Mouse (Mus musculus) lung, postnatal 14 days (tissue): ENCODE measurements around the gene Hid1.

ENCODE experiments used
- DNase-seq: peaks from one replicate; pipeline ENCODE4 v3.0.0; 2021

The Hid1 gene

DNA sequence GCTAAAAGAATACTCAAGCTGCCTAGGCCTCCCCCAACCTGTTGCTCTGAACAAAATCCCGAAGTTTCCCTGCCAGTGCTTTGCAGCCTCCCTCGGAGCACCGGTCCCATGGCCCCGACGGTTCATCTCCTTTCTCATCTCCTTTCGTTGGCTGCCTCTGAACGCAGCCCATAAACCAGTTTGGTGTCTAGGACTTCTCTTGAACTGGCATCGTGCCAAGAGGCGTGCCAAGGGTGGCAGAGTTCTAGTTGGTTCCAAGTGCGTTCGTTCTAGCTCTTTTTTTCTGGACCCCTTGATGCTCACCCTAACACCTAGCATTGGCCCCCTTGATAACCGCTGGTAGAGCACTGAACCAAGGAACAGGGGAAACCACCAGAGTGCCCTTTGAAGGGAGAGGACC is 32.3 kb downstream of the Hid1 start:
- peak; percentile 32 for DNase-seq

DNA sequence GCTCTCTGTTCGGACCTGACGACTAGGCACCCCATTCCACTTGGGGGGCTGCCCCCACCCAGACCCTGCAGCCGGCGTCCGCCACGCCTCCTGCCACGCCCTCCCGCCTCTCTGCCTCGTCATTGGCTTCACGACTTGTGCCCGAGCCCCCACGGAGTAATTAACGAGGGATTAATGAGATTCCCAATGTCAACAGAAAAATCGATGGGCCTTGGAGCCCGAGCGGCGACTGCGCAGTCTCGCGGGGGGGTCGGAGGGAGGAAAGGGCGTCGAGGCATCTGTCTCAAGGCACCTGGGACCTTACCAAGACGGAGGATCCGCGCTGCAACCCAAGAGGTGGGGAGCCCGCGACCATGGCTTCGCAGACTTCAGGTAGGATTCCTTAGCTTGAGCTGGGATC is 33.0 kb downstream of the Hid1 start, which contains the start of gene Otop3:
Otop3 (plus strand) TSS at position 201 of the 400 bp plus-strand sequence.
- DNase-seq = no peak

DNA sequence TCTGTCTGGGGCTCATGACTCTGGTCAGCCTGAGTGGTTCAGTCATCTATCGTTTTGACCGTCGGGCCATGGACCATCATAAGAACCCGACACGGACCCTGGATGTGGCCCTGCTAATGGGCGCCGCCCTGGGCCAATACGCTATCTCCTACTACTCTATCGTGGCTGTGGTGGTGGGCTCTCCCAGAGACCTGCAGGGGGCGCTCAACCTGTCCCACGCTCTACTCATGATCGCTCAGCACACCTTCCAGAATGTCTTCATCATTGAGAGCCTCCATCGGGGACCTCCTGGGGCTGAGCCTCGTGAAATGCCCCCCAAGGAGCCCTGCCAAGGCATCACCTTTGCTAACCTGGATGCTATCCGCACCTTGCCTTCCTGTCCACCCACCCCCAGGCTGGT is 38.2 kb downstream of the Hid1 start:
- DNase-seq = no peak

DNA sequence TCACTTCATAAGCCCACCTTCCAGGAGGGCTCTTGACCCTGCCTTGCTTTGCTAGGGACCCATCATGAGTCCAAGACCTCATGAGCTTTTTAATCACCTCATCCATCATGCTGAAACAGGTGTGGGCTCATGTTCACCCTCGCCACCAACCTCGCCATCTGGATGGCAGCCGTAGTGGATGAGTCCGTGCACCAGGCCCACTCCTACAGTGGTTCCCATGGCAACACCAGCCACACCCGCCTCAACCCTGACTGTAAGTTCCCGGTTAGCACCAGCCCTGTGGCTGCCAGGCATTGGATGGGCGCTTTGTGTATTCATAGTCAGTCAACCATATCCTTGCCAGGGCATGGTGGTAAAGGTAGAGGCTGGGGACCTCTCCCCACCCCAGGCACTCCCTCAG is 40.8 kb downstream of the Hid1 start:
- no peak for DNase-seq

DNA sequence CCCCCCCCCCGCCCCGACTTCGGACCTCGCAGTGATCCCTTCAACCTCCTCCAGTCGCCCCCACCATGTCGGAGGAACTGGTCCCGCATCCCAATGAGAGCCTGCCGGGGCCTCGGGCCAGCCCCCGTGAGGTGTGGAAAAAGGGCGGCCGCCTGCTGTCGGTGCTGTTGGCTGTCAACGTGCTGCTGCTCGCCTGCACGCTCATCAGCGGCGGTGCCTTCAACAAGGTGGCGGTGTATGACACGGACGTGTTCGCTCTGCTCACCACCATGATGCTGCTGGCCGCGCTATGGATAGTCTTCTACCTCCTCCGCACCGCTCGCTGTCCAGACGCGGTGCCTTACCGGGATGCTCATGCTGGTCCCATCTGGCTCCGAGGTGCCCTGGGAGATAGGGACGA is 44.2 kb downstream of the Hid1 start:
- no peak for DNase-seq

DNA sequence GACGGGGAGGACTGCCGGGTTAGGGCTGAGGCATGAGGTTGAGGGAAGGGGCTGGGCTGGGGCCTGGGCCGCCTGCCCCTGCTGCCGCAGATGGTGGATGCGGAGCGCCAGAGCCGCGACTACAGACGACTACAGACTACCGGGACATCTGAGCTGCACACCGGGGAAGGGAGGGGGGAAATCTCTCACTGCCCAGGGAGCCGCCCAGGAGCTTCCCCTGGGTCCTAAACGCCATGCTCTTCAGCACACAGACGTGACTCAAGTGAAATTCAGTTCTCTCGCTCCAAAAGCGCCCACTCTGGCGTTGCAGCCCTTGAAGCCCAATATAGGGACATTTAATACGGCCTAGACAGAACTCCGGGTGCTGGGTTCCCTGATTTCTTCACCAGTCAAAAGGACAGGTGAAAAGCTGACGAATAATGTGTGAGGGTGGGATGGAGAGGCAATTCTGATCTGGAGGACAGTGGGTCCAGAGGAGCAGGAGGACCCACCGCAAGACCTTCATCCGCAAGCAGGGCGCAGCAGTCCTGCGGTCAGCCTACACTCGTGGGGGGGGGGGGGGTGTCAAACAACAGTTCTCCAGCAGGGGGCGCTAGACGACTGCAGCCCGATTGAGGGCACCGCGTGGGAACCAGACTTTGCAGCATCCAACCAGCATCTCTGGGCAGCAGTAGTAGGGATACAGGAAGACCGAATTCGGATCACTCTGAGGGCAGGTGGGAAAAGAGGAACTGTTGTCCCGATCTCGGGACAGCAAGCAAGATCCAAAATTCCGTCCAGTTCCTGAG is 45.5 kb downstream of the Hid1 start, which contains the start of gene Ush1g:
Ush1g (minus strand) TSS at position 136 of the 788 bp plus-strand sequence.
- DNase-seq = peak; percentile 65

DNA sequence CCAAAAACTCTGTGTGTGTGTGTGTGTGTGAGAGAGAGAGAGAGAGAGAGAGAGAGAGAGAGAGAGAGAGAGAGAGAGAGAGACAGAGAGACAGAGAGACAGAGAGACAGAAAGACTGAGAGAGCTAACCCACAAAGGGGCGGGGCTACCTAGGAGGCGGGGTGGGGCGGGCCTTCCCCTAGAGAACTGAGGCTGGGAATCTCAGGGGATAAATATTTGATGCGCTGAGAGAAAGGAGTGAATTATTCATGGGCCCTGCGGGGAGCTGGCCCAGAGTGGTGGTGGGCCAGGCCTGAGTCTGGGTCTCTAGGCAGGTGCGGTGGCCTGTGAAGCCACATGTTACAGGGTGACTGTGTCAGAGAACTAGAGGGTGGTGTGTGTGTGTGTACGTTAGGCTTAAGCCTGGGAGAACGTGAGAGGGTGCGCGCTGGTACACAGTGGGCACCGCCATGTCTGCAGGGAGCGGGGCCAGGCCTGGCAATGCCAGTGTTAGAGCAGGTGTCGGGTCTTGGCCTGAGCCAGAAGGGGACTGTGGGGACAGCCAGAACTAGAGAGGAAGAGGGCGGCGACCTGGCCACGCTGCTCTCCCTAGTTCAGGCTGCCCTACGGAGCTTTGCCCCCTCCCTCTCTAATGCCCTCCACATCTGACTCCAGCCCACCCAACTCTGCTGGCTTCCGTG is 47.7 kb downstream of the Hid1 start:
- no peak for DNase-seq

DNA sequence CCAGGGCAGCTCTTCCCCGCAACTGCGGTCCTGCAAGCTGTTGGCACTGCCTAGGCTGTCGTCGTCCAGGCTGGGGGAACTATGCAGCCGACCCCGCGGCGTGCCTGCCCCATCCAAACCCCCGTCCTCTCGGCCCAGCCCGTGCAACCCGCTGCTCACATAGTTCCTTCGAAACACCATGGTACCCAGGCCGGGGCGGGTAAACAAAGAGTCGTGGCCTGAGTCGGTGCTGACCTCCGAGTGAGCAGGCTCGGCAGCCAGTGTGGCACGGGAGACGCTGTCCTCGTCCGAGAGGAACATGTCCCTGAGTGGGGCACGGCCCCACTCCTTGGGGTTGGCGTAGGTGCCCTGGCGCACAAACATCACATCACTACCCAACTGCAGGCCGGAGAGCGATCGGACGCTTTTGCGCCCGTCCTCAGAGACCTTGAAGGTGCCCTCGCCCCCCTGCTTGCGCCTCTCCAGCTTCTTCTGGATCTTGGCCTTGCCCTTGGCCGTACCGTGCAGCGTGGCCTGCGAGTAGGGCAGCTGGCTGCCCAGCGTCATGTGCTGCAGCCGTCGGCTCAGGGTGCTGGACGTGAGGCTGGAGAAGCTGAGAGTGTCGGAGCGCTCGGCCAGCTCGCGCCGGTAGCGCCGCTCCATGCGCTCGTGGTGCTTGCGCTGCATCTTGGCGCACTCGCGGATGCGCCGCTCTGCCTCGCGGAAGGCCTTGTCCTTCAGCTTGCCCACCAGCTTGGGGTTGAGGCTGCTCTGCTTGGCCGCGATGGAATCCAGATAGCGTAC is 49.1 kb downstream of the Hid1 start:
- DNase-seq = no peak

DNA sequence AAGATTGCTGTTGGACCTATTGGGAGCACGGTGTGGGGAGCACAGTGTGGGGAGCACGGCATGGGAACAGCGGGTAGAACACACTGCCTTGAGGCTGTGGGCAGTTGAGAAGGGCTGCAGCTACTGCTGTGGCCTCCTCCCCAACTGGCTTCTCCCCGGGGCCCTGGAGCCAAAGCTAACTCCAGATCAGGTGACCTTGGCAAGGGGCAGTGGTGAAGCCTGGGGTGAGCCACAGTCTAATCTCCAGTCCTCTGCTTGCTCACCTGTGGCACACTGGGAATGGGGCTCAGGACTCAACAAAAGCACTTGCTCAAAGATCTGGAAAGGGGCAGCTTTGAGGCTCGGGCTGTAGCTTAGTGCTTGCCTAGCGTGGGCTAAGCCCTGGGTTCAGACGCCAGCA is 50.4 kb downstream of the Hid1 start:
- DNase-seq = no peak

DNA sequence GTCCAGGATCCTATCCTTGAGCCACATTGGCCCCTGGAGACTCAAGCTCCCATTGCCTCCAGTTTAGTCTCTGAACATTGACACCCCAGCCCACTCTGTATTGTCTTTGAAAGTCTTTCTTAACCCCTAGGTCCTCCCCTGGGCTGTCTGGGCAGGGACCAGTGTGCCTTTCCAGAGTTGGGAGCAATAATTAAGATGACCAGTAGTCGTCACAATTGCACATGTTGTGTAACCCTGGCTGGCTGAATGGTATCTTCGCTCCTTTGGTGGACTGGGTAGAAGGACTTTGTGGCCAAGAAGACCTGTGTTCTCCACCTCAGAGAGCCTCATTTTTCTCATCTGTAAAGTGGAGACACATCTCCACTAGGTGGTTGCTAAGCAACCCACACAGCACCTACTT is 53.3 kb downstream of the Hid1 start:
- DNase-seq = no peak

DNA sequence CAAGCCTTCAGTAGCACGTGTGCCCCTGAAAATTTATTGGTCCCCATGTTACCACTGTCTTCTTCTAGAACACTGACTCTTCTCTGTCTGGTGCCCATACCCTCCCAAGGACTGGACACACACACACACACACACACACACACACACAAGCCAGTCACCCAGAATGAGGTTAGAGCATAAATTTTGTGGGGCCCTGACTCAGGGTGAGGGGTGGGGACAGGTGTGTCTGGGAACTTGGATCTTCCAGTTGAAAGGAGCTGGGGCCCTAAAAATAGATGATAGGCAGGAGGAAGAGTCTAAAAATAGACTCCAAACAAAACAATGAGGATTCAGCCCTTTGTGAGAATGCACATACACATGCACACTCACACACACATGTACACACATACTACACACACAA is 58.8 kb downstream of the Hid1 start:
- no peak for DNase-seq

DNA sequence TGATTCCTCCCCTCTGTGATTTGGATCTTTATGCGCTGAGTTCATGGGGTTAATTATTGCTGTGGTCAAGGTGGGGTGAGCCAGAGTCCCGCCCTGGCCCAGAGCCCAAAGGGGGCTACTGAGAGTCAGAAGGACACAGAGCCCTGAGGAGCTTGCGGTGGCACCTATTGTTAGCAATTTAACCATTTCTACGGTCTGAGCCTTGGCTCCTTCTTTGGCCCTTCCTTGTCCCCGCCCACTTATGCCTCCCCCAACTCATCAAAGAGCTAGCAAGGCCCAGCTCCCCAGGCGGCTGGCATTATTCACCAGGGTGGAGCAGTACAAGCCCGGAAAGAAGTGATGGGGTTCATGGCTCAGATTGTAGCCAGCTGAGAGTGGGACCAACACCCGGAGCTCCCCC is 60.7 kb downstream of the Hid1 start, which contains the start of gene Otop2:
Otop2 (plus strand) TSS at position 301 of the 400 bp plus-strand sequence.
- no peak for DNase-seq

DNA sequence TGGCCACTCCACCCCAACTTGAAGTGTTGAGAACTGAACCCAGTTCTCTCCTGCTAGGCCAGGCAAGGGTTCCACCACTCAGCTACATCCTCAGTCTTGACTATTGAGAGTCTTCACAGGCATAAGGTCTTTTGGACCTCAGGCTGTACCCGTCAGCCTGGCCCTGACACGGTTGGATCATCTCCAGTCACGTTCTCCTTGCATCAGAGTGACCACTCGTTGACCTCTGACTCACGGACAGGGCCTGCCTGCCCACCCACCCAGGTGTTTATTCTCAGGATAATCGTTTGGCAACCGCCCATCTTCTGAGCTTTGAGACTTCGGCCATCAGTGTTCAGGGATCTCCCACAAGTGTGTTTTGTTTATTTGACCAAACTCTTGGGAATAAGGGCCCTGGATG is 64.4 kb downstream of the Hid1 start:
- no peak for DNase-seq

DNA sequence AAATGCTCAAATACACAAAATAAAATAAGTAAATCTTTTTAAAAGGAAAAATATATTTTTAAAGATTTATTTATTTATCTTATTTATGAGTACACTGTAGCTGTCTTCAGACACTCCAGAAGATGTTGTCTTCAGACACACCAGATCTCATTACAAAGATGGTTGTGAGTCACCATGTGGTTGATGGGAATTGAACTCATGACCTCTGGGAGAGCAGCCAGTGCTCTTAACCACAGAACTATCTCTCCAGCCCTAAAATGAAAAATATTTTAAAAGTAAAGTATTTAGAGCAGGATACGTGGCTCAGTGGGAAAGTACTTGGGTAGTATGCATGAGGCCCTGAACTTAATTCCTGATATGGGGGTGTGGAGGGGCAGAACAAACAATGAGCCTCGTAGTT is 66.2 kb downstream of the Hid1 start:
- DNase-seq = no peak

DNA sequence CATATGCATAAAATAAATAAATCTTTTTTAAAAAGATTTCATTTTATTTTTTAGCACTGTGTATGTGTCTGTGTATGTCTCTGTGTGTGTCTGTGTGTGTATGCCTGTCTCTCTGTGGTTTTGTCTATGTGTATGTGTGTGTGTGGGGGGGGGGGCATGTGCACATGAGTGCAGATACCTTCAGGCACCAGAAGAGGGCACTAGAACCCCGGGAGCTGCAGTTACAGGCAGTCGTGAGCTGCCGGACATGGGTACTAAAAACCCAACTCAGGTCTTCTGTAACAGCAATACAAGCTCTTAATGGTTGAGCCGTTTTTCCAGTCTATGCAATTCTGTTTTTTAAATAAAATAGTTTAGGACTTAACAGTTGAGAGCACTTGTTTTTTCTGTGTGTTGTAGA is 66.8 kb downstream of the Hid1 start:
- DNase-seq = no peak

DNA sequence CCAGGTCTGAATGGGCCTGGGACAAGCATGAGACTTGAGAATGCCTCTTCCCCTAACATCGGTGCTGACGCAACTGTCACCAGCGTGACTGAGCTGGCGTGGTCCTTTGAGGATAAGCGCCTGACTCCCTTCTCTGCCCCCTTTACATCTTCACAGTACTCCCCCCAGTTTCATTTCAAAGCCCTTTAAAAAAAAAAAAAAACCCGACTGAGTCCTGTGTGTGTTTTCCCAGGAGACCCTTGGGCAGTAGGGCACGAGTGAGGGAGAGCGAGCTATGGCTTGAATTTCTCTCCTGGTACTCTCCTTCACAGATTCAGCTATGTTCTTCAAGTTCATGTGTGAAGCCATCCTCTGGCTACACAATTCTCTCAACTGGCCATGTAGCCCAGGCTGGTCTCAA is 69.4 kb downstream of the Hid1 start:
- DNase-seq = no peak
